Mouse (Mus musculus) layer of hippocampus, adult 2 months (tissue): ENCODE data around the gene Srl. TPM values are rescaled to one million over a fixed set of nuclear protein-coding genes. Genes with fewer than 3 reads are reported as not detected.

Experiments
- DNase-seq, 2 experiments: peaks; one replicate each; pipeline ENCODE4 v3.0.0; 2022; ENCODE audit warnings: low spot score in 2 of 2
- H3K27ac ChIP-seq: fragments of 200-600 bp; 2 replicates; pipeline ENCODE4 v1.8.1; 2022
- H3K4me3 ChIP-seq: fragments of 200-600 bp; 2 replicates; pipeline ENCODE4 v1.8.1; 2022; ENCODE audit warnings: mild to moderate bottlenecking
- CTCF ChIP-seq: fragments of 200-600 bp; conservative IDR thresholded peaks from 2 replicates; pipeline ENCODE4 v1.8.1; 2022; ENCODE audit warnings: antibody characterized with exemption, mild to moderate bottlenecking, moderate library complexity
- total RNA-seq, 2 experiments: library from RNA; stranded (reverse); gene quantifications; 2 replicates each; pipeline ENCODE4 v1.2.3; 2021

Gene Srl
- total RNA-seq, 2 experiments from 2014 or later = 13.2 to 14.9 TPM

DNA sequence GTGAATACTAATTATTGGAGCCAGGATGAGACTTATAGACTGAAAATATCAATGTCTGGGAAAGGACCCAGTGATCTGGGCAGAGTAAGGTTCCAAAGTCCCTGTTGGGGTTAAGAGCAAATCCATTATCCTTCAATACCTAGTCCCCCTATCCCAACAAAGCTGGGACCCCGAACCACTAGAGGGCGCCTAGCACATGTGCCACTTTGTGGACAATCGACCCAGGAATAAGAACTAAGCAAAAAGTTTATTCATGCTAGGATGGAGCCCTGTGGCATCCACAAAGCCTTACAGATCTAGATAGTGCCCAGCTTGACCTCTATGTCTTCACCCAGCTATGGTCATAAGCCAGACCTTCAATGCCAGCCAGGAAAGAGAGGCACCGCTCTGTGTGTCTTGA, 26.3 kb upstream of the Srl start:
- no peak overlapping the region for H3K4me3 ChIP-seq
- peak; percentile 91 for TF ChIP-seq CTCF
- H3K27ac ChIP-seq = no peak overlapping the region
- DNase-seq = peak; percentile 58 to 85

DNA sequence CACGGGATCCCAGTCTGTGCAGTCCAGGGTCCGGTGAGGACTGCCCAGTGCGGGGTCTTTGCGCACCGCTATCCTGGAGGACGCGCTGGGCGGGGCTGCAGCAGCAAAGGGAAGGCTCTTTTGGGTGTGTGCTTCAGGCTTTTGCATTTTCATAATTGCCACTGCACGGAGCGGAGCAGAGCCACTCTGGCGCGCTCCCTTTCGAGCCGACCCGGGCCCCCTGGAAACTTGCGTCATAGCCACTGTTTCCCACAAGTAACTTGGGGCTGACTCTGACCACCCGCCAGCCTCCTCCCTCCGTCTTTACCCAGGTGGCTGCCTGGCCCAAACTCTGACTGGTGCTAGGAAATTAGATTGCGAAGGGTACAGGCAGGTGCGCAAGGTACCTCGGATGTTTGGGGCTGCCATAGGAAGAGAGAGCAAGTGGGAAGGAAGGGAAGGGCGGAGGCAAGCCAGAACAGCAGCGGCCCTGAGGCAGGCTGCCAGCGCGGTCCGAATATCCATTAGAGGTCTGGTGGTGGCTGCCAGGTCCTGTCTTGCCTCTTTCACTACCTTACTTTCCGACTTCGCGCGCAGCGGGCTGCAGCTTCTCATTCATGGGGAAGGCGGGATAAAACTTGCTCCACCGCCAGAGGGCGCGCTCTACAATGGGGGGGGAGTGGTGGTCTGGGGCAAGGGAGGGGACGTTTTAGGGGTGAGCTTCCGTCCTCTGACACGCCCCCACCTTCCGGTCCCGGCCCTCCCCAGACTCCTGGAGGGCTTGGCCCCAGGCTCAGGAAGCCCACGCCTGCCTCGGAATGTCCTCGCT, 18.7 kb upstream of the Srl start:
- peak; percentile 75 for TF ChIP-seq CTCF
- peak in 1 of 2 experiments; percentile 61 for DNase-seq
- Histone ChIP-seq H3K27ac (peak overlapping the region; percentile 95), H3K4me3 (peak overlapping the region; percentile 61)

DNA sequence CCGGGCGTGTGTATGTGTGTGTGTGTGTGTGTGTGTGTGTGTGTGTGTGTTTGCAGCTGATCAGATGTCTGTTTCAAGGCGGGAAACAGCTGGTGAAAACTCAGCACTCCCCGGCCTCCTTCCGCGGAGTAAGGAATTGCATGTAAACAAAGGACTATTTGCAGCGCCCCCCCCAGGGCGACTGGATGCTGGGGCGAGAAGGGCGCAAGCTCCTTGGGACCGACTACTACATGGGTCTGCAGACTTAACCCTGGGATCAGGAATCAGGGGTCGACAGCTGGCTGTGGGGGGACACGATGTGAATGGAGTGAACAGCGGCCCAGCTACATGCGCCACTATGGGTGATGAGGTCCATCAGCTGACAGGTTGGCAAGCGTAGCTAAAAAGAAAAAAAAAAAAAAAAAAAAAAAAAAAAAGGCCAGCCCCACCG, 18.1 kb upstream of the Srl start, which contains the start of gene Tfap4:
Gene Tfap4, minus strand, starts transcription at position 140 of the 430 bp plus-strand sequence.
- DNase-seq = peak; percentile 75 to 83
- H3K27ac ChIP-seq = peak within 1 kb of the TSS; percentile 95
- peak; percentile 67 for TF ChIP-seq CTCF
- peak within 1 kb of the TSS; percentile 61 for H3K4me3 ChIP-seq

DNA sequence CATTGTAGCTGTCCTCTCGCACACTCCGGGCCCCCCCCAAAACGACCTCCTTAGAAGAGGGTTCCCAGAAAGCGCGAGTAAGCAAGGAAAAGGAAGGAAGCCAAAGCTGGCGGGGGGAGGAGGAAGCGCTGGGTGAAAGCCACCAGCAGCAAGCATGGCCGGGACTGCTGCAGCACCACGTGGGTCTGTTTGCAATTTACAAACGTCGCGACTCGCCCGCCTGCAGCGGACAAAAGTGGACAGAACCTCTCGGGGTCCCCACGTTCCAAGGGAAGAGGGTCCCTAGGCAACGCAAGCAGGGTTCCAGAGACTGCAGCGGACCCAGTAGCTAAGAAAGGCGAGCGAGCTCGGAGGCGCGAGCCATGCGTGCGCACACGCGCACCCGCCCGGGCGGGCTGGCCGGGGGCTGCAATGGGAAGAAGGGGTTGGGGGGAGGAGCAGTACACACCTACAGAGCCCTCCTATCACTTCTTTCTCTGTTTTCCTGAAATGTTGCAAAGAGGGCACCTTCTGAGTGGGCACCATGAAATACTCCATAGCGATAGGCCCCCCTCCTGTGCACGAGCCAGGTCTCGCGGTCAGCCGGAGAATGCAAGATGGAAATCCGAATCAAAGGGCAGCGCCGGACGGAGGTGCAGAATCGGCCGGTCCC, 17.5 kb upstream of the Srl start:
- Histone ChIP-seq H3K27ac (peak overlapping the region; percentile 95), H3K4me3 (peak overlapping the region; percentile 61)
- TF ChIP-seq CTCF = no peak
- peak; percentile 62 to 63 for DNase-seq

DNA sequence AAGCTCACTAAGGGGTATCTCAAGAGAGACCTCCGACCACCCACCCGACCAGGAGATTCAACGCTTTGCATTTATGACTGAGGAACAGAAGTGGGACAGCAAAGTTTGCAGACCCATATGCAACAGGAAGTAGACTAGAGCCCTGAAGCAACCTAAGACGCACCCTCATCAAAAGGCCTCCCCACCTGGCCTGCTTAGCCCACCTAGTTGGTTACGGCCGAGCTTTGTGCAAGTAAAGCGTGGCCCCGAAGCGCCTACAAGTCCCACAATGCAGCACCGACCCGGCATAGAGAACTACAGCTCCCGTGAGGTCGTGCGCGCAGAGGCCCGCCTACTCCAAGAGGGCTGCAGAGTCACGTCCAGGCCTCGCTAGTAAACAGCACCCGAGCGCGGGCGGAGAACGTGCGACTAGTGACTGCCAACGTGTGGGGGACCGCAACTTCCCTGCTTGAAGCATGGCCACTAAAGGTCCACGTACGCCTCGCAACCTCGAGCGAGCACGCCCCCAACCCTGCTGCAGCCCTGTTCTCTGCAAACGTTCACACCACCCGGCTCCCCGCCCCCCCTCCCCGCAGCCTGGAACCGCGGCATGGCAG, 16.9 kb upstream of the Srl start:
- peak overlapping the region; percentile 61 for H3K4me3 ChIP-seq
- no peak for TF ChIP-seq CTCF
- peak; percentile 88 to 94 for DNase-seq
- H3K27ac ChIP-seq = peak overlapping the region; percentile 95

DNA sequence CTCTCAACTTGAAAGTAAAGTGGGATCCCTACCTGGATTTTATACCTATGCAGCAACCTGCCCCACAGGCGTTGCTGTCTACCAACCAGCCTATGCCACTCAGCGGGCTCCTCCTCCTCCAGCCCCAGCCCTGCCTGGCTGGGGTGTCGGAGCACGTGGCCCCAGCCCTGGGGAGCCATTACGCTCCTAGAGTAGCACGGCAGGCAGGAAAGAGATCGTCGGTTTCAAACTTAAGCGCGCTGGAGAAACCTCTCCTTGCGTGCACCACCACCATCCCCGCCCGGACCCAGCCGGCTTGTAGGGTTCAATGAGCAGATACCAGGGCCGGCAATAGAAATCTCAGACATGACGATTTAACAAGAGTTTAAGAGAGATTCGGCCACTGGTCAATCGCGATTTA, 16.3 kb upstream of the Srl start:
- peak; percentile 59 to 64 for DNase-seq
- TF ChIP-seq CTCF = no peak
- peak overlapping the region; percentile 61 for H3K4me3 ChIP-seq
- peak overlapping the region; percentile 95 for H3K27ac ChIP-seq

DNA sequence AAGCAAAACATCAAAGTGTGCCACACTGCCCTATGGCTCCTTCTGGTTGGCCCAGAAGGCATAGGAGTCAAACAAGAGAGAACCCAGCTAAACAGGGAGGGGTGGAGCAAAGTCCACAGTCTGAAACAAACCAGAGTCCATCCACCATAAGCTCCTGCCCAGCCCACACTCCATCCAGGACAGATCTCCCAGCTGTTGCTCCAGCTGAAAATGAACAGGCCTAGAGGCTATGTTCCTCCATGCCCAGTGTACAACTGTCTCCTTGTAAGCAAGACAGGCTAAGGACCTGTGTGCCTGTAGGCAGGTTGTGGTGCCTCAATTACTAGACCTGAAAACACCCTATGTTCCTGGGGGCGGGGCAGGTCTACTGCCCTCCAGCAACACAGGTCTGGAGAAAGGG, 15.5 kb upstream of the Srl start:
- H3K27ac ChIP-seq = no peak overlapping the region
- TF ChIP-seq CTCF = no peak
- no peak for DNase-seq
- H3K4me3 ChIP-seq = no peak overlapping the region

DNA sequence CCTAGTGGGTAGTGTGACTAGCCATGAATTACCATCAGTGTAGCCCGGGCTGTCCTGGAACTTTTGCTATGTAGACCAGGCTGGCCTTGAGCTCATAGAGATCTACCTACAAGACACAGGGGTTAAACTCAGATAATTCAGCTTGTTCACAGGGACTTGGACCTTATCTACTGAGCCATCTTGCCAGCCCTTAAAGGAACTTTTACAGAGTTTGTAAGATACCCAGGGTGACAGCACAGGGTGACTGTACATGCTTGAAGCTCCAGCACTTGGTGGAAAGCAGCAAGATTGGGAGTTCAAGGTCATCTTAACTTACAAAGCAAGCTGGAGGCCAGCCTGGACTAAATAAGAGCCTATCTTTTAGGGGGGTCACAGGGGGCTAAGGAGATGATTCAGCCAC, 13.9 kb upstream of the Srl start:
- DNase-seq = no peak
- no peak overlapping the region for H3K27ac ChIP-seq
- no peak for TF ChIP-seq CTCF
- no peak overlapping the region for H3K4me3 ChIP-seq

DNA sequence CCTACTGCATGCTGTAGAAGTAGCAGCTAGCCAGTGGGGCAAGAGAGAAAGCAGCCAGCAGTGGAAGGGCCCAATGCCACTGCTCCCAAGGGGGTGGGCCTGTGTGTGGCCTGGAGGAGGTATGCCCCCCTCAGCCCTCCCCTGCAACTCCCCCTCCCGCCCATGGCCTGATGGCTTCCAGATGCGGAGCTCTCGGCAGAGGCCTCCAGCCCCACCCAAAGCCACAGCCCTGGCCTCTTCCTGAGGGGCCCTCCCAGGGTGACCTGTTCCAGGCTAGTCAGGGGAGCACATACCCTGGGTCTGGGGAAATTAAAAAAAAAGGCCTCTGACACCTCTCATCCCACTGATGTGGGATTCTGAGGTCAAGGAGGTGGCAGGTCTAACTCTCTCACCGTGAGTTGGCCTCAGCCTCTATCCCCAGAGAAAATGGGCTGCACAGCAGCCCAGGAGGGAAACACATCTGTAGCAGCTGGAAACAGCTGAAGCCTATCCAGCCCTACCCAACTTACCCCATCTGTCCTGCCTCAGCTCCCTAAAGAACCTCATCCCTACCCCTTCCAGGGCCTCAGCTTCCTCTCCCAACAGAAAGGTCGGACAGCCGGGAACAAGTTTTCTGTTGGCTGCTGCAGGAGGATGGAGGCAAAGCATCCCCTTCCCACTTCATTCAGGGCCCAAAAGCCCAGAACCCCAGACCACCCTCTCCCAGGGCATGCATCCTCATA, 11.4 kb upstream of the Srl start:
- Histone ChIP-seq H3K4me3 (no peak overlapping the region), H3K27ac (no peak overlapping the region)
- no peak for TF ChIP-seq CTCF
- no peak for DNase-seq

DNA sequence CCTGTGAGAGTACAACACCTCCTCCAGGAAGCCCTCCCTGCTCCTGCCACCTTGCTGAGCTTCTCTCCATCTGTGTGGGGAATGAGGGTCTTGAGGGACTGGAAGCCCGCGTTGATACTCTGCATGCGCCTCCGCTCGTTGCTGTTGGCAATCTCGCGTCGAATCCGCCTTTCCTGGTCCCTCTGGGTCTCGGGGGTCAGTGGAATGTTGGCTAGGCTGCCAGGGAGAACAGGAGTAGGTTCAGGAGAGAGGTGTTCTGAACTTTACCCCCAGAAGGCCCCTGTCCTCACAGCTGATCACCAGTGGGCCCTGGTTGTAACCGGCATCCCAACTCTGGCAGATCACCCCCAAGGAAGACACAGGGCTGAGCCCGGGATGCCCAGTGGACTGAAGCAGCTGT, 10.3 kb upstream of the Srl start:
- no peak for DNase-seq
- no peak overlapping the region for H3K27ac ChIP-seq
- TF ChIP-seq CTCF = no peak
- H3K4me3 ChIP-seq = no peak overlapping the region

DNA sequence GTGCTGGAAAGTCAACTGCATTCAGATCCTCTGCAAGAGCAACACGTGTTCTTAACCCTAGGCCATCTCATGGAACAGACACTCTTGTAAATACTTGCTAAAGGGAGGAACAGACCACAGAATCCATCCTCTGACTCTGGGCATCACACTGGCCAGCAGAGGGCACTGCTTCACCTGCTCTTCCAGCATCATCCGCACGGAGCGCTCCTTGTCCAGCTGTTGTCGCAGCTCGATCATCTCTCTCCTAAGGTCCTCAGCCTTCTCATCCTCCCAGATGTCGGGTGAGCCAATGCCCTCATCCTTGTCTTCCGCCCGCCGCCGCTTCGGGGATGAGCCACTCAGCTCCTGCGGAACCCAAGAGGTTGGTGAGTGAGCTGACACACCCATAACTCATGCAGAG, 9.4 kb upstream of the Srl start:
- TF ChIP-seq CTCF = peak; percentile 96

DNA sequence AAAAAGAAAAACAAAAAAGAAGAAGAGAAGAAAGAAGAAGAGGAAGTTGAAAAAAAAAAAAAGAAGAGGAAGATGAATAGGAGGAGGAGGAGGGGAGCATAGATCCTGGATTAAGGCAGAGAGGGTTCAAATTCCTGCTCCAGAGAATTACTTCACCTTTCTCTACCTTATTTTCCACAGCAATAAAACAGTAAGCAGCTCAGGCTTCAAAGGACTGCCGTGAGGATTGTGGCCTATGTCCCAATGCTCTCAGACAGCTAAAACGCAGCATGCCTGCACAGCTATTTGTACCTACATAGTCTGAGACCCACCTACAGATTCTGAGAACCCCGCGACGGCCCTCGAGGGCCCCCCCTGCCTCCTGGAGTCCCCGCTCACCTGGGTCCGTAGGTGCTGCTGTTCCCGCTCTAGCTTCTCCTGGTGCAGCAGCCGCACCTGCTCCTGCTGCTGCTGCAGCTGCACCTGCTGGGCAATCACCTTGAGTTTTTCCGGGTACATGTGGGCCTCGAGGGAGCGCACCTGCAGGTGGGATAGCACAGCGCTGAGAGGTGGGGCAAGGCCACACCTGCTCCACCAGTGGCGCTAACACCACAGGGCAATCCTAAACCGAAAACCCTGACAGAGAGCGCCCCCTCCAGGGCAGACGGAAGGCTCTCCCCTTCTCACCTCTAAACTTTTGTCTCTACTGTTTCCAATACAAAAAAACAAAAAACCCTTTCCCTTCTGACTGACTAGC, 7.5 kb upstream of the Srl start:
- no peak for DNase-seq
- TF ChIP-seq CTCF = peak; percentile 47

More for the DNA sequence above, 9.4 kb upstream of the Srl start:
- H3K27ac ChIP-seq = no peak overlapping the region
- peak in 1 of 2 experiments; percentile 53 for DNase-seq
- H3K4me3 ChIP-seq = no peak overlapping the region

DNA sequence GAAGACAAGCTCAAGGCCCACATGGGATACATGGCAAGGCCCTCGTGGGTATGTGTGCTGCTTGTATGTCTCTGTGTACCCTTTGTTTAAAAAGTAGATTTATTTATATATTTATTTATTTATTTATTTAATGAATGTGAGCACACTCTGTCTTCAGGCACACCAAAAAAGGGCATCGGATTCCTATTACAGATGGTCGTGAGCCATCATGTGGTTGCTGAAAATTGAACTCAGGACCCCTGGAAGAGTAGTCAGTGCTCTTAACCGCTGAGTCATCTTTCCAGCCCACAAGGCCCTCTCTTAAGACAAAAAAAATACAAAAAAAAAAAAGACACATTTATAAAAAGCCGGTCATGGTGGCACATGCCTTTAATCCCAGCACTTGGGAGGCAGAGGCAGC, 6.0 kb upstream of the Srl start:
- Histone ChIP-seq H3K4me3 (no peak overlapping the region), H3K27ac (no peak overlapping the region)
- no peak for TF ChIP-seq CTCF
- DNase-seq = no peak

More for the DNA sequence above, 7.5 kb upstream of the Srl start:
- no peak overlapping the region for H3K27ac ChIP-seq
- no peak overlapping the region for H3K4me3 ChIP-seq
